Mouse (Mus musculus): ENCODE measurements around the gene Arl1. TPM values are rescaled to one million over a fixed set of nuclear protein-coding genes. Genes with fewer than 3 reads are reported as not detected.

Gene Arl1
- total and polyA plus RNA-seq, 3 experiments, result 51.7 to 93.6 TPM; not detected in 1

DNA sequence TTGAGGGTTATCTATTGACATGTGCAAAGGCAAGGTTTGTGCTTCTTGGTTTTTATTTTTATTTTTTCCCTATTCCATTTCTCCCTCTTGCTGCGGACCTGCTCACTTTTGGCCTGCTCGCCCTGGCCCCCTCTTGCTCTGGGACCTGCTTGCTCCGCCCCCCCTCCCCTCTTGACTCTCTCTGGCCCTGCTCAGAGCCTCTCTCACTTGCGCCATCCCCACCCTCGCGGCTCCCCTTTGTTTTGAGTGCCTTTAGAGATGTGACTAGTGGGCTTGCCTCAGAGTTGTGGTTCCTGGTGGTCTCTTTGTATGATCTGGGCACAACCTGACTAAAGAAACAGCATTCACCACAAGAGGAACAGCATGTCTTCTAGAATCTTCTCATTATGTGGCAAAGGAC lies 29.7 kb upstream of the Arl1 start:
- no peaks in the 10 kb centered on the region for H3K4me1 ChIP-seq (ENCODE audit: control insufficient read depth in 1 of 2, insufficient read depth in 2 of 2, low read length in 2 of 2)
- TF ChIP-seq RCOR1 (IDR thresholded peaks at IDR 0.05; ENCODE audit: low read depth, low read length), result no peak
- TF ChIP-seq MAFK (IDR thresholded peaks at IDR 0.05; ENCODE audit: borderline replicate concordance, low read depth, low read length), result no peak
- no peak for TF ChIP-seq TBP (IDR thresholded peaks at IDR 0.05; ENCODE audit: low read depth, low read length)
- no peak for TF ChIP-seq ZMIZ1 (IDR thresholded peaks at IDR 0.05; ENCODE audit: low read depth, low read length)
- no peak for TF ChIP-seq GABPA (IDR thresholded peaks at IDR 0.05; ENCODE audit: low read depth, low read length)
- no peak for TF ChIP-seq NELFE (IDR thresholded peaks at IDR 0.05; ENCODE audit: low read depth, low read length)
- no peak for TF ChIP-seq USF1 (IDR thresholded peaks at IDR 0.05; ENCODE audit: low read depth, low read length)
- no peak for TF ChIP-seq CTCF (IDR thresholded peaks at IDR 0.05 in 2 of 3, conservative IDR thresholded peaks at IDR 0.05 in 1 of 3; ENCODE audit: control insufficient read depth in 1 of 3, insufficient read depth in 1 of 3, low read depth in 2 of 3, low read length in 3 of 3, poor library complexity in 1 of 3, severe bottlenecking in 1 of 3)
- no peak for TF ChIP-seq ZNF384 (IDR thresholded peaks at IDR 0.05; ENCODE audit: low read depth, low read length)
- no peak for TF ChIP-seq TCF12 (IDR thresholded peaks at IDR 0.05; ENCODE audit: low read depth, low read length)
- TF ChIP-seq MYB (IDR thresholded peaks at IDR 0.05; ENCODE audit: low read depth, low read length), result no peak
- no peak for TF ChIP-seq ELF1 (IDR thresholded peaks at IDR 0.05; ENCODE audit: low read depth, low read length)
- no peak for TF ChIP-seq CHD1 (IDR thresholded peaks at IDR 0.05; ENCODE audit: low read depth, low read length)
- no peak for TF ChIP-seq GATA1 (IDR thresholded peaks at IDR 0.05; ENCODE audit: low read depth, low read length)
- TF ChIP-seq ETS1 (IDR thresholded peaks at IDR 0.05; ENCODE audit: low read depth, low read length), result no peak
- no peak for TF ChIP-seq JUND (IDR thresholded peaks at IDR 0.05; ENCODE audit: low read depth, low read length)
- no peak for DNase-seq (ENCODE audit: low read depth, low spot score)
- no peaks in the 10 kb centered on the region for H3K9me3 ChIP-seq (replicated peaks; ENCODE audit: insufficient read depth, low read length)
- no peak overlapping the region for H3K4me3 ChIP-seq (ENCODE audit: control insufficient read depth in 1 of 2, insufficient read depth in 1 of 2, low read depth in 2 of 2, low read length in 2 of 2)
- H3K9ac ChIP-seq (ENCODE audit: control insufficient read depth, low read depth, low read length, poor library complexity, severe bottlenecking), result no peak overlapping the region
- no peaks in the 10 kb centered on the region for H3K27me3 ChIP-seq (ENCODE audit: control insufficient read depth in 1 of 2, insufficient read depth in 2 of 2, low read length in 2 of 2)
- H3K27ac ChIP-seq (ENCODE audit: control insufficient read depth, low read depth, low read length), result no peak overlapping the region
- H3K36me3 ChIP-seq (ENCODE audit: control insufficient read depth in 1 of 2, insufficient read depth in 2 of 2, low read length in 2 of 2), result no peaks in the 10 kb centered on the region
- H3K79me2 ChIP-seq (ENCODE audit: control insufficient read depth, insufficient read depth, low read length, poor library complexity), result no peaks in the 10 kb centered on the region

DNA sequence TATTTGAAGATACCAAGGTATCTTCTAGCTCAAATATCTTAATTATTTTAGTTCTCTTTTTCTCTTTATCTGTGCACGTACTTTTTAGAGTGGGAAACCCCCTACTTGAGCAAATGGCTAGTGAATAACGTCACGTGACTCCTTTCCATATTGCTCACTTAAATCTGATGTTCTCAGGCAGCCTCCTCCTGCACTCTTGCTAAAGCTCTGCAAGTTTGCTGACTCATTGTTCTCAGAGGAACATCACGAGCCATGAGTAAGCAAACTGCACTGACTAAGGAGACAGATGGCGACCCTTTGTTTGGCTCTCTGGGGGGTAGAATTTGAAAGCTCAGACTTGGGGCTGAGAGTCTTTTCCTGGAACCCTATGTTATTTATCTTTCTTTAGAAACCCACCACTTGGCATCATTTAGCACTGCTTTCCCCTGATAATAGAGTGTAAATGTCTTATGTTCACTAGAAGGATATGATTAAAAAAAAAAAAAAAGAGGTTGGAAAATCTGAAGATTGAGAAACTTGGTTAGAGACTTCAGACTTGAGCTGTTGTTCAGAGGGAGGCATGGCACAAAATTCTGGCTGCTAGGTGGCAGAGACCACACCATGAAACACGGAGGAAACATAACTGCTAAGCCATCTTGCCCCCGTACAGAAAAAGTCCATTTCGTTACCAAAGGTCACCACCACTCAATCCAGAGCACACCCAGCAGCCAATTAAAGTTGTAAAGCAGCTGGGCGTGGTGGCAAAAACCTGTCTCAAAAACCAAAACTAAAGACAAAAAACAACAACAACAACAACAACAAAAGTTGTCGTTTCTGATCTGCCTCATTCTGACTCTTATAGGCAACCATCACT lies 21.8 kb upstream of the Arl1 start:
- H3K36me3 ChIP-seq (ENCODE audit: control insufficient read depth in 1 of 2, insufficient read depth in 2 of 2, low read length in 2 of 2), result peaks cover 0 to 16% of the 10 kb centered on the region in 2 experiments; a peak in 2 of 4 replicates
- DNase-seq (ENCODE audit: low read depth, low spot score), result peak; percentile 85
- no peak overlapping the region for H3K9ac ChIP-seq (ENCODE audit: control insufficient read depth, low read depth, low read length, poor library complexity, severe bottlenecking)
- H3K27me3 ChIP-seq (ENCODE audit: control insufficient read depth in 1 of 2, insufficient read depth in 2 of 2, low read length in 2 of 2), result no peaks in the 10 kb centered on the region
- no peak overlapping the region for H3K27ac ChIP-seq (ENCODE audit: control insufficient read depth, low read depth, low read length)
- H3K9me3 ChIP-seq (replicated peaks; ENCODE audit: insufficient read depth, low read length), result no peaks in the 10 kb centered on the region
- H3K4me1 ChIP-seq (ENCODE audit: control insufficient read depth in 1 of 2, insufficient read depth in 2 of 2, low read length in 2 of 2), result peaks cover 0 to 16% of the 10 kb centered on the region in 2 experiments; a peak in 2 of 4 replicates
- H3K79me2 ChIP-seq (ENCODE audit: control insufficient read depth, insufficient read depth, low read length, poor library complexity), result no peaks in the 10 kb centered on the region
- no peak overlapping the region for H3K4me3 ChIP-seq (ENCODE audit: control insufficient read depth in 1 of 2, insufficient read depth in 1 of 2, low read depth in 2 of 2, low read length in 2 of 2)
- TF ChIP-seq GABPA (IDR thresholded peaks at IDR 0.05; ENCODE audit: low read depth, low read length) (peak; percentile 71), MAFK (IDR thresholded peaks at IDR 0.05; ENCODE audit: borderline replicate concordance, low read depth, low read length) (peak; percentile 85), POLR2AphosphoS5 (IDR thresholded peaks at IDR 0.05; ENCODE audit: borderline replicate concordance, low read depth, low read length) (no peak), UBTF (IDR thresholded peaks at IDR 0.05; ENCODE audit: borderline replicate concordance, insufficient read depth, low read depth, low read length) (no peak), RCOR1 (IDR thresholded peaks at IDR 0.05; ENCODE audit: low read depth, low read length) (peak; percentile 84), CTCF (IDR thresholded peaks at IDR 0.05 in 2 of 3, conservative IDR thresholded peaks at IDR 0.05 in 1 of 3; ENCODE audit: control insufficient read depth in 1 of 3, insufficient read depth in 1 of 3, low read depth in 2 of 3, low read length in 3 of 3, poor library complexity in 1 of 3, severe bottlenecking in 1 of 3) (no peak), TAL1 (IDR thresholded peaks at IDR 0.05; ENCODE audit: low read length) (peak; percentile 46), EP300 (IDR thresholded peaks at IDR 0.05; ENCODE audit: low read depth in 1 of 2, low read length in 2 of 2) (peak; percentile 48 to 65; a peak in 3 of 4 replicates), ETS1 (IDR thresholded peaks at IDR 0.05; ENCODE audit: low read depth, low read length) (peak; percentile 84), RAD21 (IDR thresholded peaks at IDR 0.05; ENCODE audit: low read depth, low read length) (no peak), MAX (IDR thresholded peaks at IDR 0.05; ENCODE audit: low read length) (peak; percentile 73), TBP (IDR thresholded peaks at IDR 0.05; ENCODE audit: low read depth, low read length) (peak; percentile 62), POLR2AphosphoS2 (IDR thresholded peaks at IDR 0.05; ENCODE audit: low read length) (no peak), MXI1 (IDR thresholded peaks at IDR 0.05; ENCODE audit: low read depth, low read length) (peak; percentile 43; the same call in 1 of the 2 replicates), MAZ (IDR thresholded peaks at IDR 0.05; ENCODE audit: low read depth, low read length) (0 out of 2 replicates have a peak, but pooled peaks have one; percentile 37), KAT2A (conservative IDR thresholded peaks at IDR 0.05; ENCODE audit: low read depth, low read length) (no peak), SMC3 (IDR thresholded peaks at IDR 0.05; ENCODE audit: low read depth, low read length) (no peak), ZMIZ1 (IDR thresholded peaks at IDR 0.05; ENCODE audit: low read depth, low read length) (no peak), SIN3A (IDR thresholded peaks at IDR 0.05; ENCODE audit: low read length) (0 out of 2 replicates have a peak, but pooled peaks have one; percentile 44), MYB (IDR thresholded peaks at IDR 0.05; ENCODE audit: low read depth, low read length) (no peak), HCFC1 (IDR thresholded peaks at IDR 0.05; ENCODE audit: low read depth, low read length) (no peak)

Data from MEL (cell line).